Mouse (Mus musculus) liver, postnatal 0 days (tissue): Measurements from ENCODE around the gene Socs2.

Experiments used
- CTCF ChIP-seq: sonication (generic); IDR thresholded peaks from 2 replicates; pipeline ENCODE4 v1.5.1; 2016; ENCODE audit warnings: antibody characterized with exemption, low read depth
- EP300 ChIP-seq: IDR thresholded peaks from 2 replicates; pipeline ENCODE4 v1.6.1; 2016; ENCODE audit warnings: antibody characterized with exemption, low read depth, mild to moderate bottlenecking

DNA sequence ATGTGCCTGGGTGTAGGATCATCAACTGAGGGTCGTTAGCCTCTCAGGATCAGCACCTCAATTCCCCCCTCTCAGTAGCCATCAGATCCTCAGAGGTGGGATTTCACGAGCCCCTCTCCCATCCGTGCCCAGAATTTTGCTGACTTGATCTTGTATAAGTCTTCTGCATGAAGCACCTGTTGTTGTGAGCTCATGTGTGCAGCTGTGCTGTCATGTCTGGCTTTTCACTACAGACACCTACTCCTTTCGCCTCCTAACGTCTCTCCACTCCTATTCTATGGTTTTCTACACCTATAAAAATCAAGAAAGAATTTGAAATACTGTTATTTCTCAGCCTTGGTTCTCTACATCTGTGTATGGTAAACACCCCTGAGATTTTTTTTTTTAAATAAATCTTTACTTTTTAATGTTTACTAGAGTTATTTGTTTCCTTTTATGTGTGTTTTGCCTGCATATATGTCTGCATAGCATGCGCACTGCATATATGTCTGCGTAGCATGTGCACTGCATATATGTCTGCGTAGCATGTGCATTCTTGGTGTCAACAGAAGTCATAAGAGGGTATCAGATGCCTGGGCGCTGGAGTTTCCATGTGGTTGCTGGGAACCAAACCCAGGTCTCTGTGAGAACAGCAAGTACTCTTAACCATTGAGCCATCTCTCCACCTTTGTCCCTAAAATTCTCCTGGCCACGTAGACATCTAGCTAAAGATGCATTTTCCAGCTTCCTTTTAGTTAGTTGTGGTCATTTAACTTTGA is 74.0 kb downstream of the Socs2 start:
- TF ChIP-seq CTCF: no peak
- no peak for TF ChIP-seq EP300
